Mouse (Mus musculus) midbrain, embryonic 10.5 days (tissue): ENCODE results near the gene Lin7a. TPM values are rescaled to one million over a fixed set of nuclear protein-coding genes. Genes with fewer than 3 reads are reported as not detected.

Experiments
- DNase-seq: peaks from one replicate; pipeline ENCODE4 v3.0.0-alpha.2; 2017; ENCODE audit warnings: low spot score
- H3K27ac ChIP-seq: fragments of 300-500 bp; sonication (generic); replicated peaks from 2 replicates; pipeline ENCODE4 v1.5.1; 2016; ENCODE audit warnings: mild to moderate bottlenecking
- H3K27me3 ChIP-seq: fragments of 300-500 bp; sonication (generic); 2 replicates; pipeline ENCODE4 v1.6.1; 2016; ENCODE audit warnings: low read depth, mild to moderate bottlenecking; ENCODE audit not compliant: poor library complexity, severe bottlenecking
- H3K36me3 ChIP-seq: fragments of 300-500 bp; sonication (generic); 2 replicates; pipeline ENCODE4 v1.6.1; 2016; ENCODE audit warnings: mild to moderate bottlenecking, moderate library complexity
- H3K4me1 ChIP-seq: fragments of 300-500 bp; sonication (generic); 2 replicates; pipeline ENCODE4 v1.6.1; 2016
- H3K4me3 ChIP-seq: fragments of 300-500 bp; sonication (generic); 2 replicates; pipeline ENCODE4 v1.5.1; 2016; ENCODE audit warnings: mild to moderate bottlenecking, moderate library complexity
- H3K9me3 ChIP-seq: fragments of 300-500 bp; sonication (generic); replicated peaks from 2 replicates; pipeline ENCODE4 v1.6.1; 2016; ENCODE audit warnings: mild to moderate bottlenecking
- WGBS: fragments of 180-500 bp; shearing (Covaris S2); methylation state at CpG from one replicate; pipeline ENCODE4 v1.1.7; 2016; 5-methylcytosine and 5-hydroxymethylcytosine counted together
- polyA plus RNA-seq: library from polyadenylated mRNA; unstranded; fragments of >200 nt; fragmentation: Nextera tagmentation; extraction: Ambion mirVana; gene quantifications from 2 replicates; pipeline ENCODE4 v1.2.1, GENCODE M21; 2016

The Lin7a gene
- polyA plus RNA-seq, 1 experiment from 2014 or later: 3.1 TPM

DNA sequence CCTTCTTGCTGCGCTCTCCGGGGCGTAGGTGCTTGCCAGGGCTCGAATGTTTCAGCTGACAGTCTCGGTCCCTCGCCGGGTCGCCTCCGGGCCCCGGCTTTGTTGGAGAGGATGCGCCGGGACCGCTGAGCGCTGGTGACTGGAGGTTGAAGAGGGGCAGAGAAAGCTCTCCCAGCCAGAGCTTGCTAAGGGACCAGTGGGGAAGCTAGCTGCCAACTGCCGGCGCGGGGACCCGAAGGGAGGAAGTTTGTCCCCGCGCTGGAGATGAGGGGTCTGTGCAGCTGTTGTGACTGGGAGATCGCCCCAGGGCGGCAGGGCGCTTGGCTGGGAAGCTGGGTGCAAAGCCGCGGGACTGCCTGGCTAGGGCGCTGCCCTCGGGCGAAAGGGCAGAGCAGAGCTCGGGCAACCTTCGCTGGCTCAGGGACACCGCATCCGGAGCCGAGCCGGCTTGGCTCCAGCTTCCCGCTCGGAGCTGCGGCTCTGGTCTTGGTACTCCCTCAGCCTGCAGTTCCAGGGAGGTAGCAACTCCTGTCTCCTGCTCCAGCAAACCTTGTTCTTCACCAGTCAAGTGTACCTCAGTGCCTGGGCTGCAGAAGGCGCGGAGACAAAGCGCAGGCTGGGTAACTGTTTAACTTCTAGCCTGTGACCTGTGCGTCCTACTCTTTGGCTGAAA lies 781 bp downstream of the Lin7a start:
- peak overlapping the region; percentile 66 for H3K4me3 ChIP-seq
- under 1% methylated on average over 41 of the region's 41 CpGs for WGBS
- DNase-seq: peak; percentile 70
- H3K9me3 ChIP-seq: no peaks in the 10 kb centered on the region
- peaks cover 47% of the 10 kb centered on the region for H3K27me3 ChIP-seq
- no peaks in the 10 kb centered on the region for H3K36me3 ChIP-seq
- H3K4me1 ChIP-seq: peaks cover 13% of the 10 kb centered on the region
- H3K27ac ChIP-seq: peak overlapping the region; percentile 78

DNA sequence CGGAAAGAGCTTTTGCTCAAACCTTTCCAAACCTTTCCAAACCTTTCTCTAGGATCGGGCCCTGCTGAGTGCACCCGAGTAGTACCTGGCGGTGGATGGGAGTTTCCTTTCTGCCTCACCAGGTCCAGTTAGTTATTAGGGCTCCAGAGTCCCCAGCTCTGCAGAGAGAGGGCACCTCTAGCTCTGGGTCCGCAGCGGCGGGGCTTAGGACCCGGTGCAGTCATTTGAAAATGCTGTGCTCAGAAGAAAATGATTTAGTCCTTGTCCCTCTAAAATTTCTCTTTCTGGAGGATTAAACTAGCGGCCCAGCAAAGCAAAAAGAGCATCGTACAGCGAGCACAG lies 1.3 kb downstream of the Lin7a start:
- Histone ChIP-seq H3K36me3 (no peaks in the 10 kb centered on the region), H3K4me1 (peaks cover 13% of the 10 kb centered on the region), H3K9me3 (no peaks in the 10 kb centered on the region), H3K27ac (peak overlapping the region; percentile 78), H3K27me3 (peaks cover 47% of the 10 kb centered on the region), H3K4me3 (peak overlapping the region; percentile 66)
- DNase-seq: no peak
- 5% methylated on average over 11 of the region's 11 CpGs for WGBS

DNA sequence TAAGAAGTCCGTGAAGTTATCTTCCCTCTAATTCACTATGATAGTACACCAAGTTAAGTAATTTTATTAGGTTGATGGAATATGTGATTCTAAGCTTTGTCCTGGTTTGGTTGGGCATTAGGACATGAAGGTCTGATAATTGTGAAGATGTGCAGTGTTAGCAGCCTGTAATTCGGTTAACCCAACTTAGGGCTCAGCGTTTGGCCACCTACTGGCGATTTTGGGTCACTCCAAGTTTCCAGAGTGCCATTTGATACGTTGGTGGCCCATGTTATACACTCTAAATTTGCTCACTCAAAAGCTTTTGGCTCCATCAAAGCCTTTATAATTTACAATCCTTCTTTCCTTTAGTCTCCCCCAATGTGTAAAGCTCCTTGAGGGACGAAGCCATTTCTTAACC lies 2.4 kb downstream of the Lin7a start:
- H3K4me3 ChIP-seq: no peak overlapping the region
- DNase-seq: no peak
- no peak overlapping the region for H3K27ac ChIP-seq
- H3K9me3 ChIP-seq: no peaks in the 10 kb centered on the region
- no peaks in the 10 kb centered on the region for H3K36me3 ChIP-seq
- WGBS: 47% methylated on average over 6 of the region's 6 CpGs
- H3K27me3 ChIP-seq: peaks cover 47% of the 10 kb centered on the region
- peaks cover 13% of the 10 kb centered on the region for H3K4me1 ChIP-seq

DNA sequence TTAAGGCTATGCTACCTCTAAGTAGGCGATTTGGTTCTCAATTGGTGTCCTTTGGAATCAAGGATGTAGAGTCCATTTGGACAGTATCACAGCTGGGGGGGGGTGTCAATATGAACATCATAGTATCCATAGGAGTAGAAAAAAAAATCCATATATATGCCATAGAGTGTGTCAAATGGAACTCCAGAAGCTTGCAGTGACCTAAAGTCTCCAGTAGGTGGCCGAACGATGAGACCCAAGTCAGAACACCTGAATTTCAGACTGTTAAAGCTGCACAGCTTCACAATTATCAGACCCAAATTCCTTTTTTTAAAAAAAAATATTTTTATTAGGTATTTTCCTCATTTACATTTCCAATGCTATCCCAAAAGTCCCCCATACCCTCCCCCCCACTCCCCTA lies 3.3 kb downstream of the Lin7a start:
- H3K4me1 ChIP-seq: peaks cover 13% of the 10 kb centered on the region
- peak; percentile 17 for DNase-seq
- H3K27me3 ChIP-seq: peaks cover 43% of the 10 kb centered on the region
- no peak overlapping the region for H3K4me3 ChIP-seq
- WGBS: 65% methylated on average over 3 of the region's 3 CpGs
- no peaks in the 10 kb centered on the region for H3K36me3 ChIP-seq
- no peak overlapping the region for H3K27ac ChIP-seq
- H3K9me3 ChIP-seq: no peaks in the 10 kb centered on the region

DNA sequence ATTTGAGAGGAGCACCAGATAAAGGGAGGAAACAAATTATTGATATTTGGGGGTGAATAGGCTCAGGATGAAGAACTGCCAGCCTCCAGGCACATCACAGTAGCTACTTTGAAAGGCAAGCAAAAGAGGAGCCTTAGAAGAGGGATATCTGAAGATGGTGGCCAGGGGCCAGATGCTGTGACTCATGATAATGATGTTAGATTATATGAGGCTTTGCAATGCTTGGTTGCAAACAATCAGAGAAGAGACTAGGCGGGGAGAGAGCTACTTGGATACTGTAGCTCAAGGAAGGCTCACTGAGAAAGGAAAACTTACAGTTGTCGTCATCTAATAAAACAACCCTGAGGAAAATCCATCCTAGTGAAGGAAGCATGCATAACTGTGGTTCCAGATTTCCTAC lies 5.2 kb downstream of the Lin7a start:
- Histone ChIP-seq H3K4me1 (peaks cover 7% of the 10 kb centered on the region; the same call in 1 of the 2 replicates), H3K36me3 (no peaks in the 10 kb centered on the region), H3K4me3 (no peak overlapping the region), H3K27ac (no peak overlapping the region), H3K27me3 (peaks cover 27% of the 10 kb centered on the region), H3K9me3 (no peaks in the 10 kb centered on the region)
- DNase-seq: no peak
- 90% methylated on average over 2 of the region's 2 CpGs for WGBS

DNA sequence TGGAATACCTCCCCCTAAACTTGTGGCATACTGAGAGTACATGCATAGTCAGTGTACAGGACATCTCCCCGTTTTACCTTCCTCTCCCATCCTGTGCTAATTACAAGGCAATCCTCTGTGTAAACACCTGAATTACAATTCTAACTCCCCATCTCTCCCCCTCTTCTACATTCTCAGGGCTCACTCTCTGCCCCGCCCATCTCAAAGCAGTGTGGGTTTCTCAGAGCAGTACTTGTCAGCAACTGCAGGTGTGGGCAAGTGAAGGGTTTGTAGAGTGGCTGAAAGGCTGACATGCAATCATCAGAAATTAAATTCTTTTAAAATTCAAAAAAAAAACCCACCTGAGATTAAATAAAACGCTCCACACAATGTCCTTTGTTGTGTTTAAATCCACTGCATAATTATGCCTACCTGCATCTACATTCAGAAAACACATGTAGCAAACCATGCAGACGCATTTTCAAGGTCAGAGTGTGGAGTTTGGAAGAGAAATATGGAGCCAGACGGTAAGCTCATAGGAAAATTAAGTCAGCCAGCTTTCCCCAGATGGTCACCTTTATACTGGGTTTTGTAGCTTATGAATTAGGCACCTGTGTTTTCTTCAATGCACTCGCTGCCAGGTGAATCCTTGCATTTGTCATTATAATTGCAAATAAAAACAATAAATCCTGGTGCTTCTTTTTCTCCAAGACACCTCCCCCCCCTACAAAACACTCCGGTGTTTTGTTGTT lies 22.6 kb downstream of the Lin7a start:
- no peaks in the 10 kb centered on the region for H3K27me3 ChIP-seq
- no peak for DNase-seq
- no peaks in the 10 kb centered on the region for H3K36me3 ChIP-seq
- 73% methylated on average over 7 of the region's 7 CpGs for WGBS
- no peak overlapping the region for H3K27ac ChIP-seq
- no peaks in the 10 kb centered on the region for H3K4me1 ChIP-seq
- no peaks in the 10 kb centered on the region for H3K9me3 ChIP-seq
- H3K4me3 ChIP-seq: no peak overlapping the region

DNA sequence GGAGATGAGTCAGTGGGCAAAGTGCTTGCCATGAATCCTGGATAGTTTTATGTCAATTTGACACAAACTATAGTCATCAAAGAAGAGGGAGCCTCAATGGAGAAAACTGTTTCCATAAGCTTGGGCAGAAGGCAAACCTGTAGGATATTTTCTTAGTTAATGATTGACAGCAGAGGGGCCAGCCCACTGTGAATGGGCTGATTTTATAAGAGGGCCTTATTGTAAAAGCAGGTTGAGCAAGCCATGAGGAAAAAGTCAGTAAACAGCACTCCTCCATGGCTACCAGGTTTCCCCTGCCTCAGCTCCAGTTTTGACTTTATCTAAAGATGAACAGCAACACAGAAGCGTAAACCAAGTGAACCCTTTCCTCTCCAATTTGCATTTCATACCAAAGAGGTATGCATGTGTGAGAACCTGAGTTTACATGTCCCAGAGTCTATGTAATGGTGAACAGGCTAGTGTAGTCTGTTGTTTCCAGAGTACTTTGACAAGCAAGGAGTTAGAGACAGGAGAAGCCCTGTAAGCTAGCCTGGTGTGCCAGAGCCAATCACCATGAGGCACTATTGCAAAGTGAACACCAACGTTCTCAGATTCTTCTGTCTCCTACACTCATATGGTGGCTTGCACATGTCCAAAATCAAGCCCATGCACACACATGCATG lies 29.2 kb downstream of the Lin7a start:
- Histone ChIP-seq H3K9me3 (no peaks in the 10 kb centered on the region), H3K27ac (no peak overlapping the region), H3K27me3 (no peaks in the 10 kb centered on the region), H3K4me3 (no peak overlapping the region), H3K36me3 (no peaks in the 10 kb centered on the region), H3K4me1 (no peaks in the 10 kb centered on the region)
- DNase-seq: no peak
- whole genome bisulfite sequencing: 83% methylated on average over 2 of the region's 2 CpGs

DNA sequence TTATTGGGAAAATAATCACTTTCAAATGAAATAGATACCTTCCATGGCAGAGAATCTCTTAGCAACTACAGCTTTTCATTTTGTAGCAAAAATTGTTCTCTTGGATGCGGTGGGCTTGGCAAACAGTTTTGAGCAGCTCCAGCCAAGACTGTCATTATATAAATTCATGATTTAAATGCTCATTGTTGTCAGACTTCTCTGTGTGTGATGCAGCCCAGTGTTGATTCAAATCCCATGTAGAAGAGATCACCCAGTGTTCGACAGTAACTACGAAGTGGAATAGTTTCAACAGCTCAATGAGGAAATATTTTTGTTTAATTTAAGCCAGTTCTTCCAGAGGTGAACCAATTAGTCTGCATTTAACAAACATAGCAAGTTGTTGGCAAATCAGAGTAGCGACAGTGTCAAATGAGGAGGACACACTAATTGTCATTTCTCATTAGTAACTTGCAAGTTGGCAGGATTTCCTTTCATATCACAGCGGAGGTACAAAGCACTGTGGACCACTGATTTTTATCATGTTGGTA lies 39.5 kb downstream of the Lin7a start:
- DNase-seq: no peak
- 89% methylated on average over 5 of the region's 5 CpGs for WGBS
- no peak overlapping the region for H3K27ac ChIP-seq

DNA sequence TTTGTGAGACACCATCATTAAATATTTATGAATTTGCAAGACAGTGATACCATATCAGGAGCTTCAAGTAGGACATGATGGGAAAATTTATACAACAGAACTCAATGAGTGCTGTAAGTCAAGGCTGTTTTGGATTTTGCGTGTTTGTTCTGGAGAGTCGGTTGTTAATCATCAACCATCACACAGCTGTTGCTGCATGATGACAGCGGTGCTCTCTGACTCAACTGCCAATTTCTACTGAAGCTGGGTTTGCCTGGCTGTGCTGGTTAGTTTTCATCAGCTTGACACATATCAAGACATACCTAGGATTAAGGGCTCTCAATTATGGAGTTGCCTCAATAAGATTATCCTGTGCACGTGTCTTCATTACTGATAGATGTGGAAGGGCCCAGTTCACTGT lies 41.1 kb downstream of the Lin7a start:
- H3K9me3 ChIP-seq: no peaks in the 10 kb centered on the region
- H3K4me1 ChIP-seq: no peaks in the 10 kb centered on the region
- H3K36me3 ChIP-seq: no peaks in the 10 kb centered on the region
- WGBS: 97% methylated on average over 4 of the region's 4 CpGs
- no peak overlapping the region for H3K27ac ChIP-seq
- DNase-seq: no peak
- no peak overlapping the region for H3K4me3 ChIP-seq
- H3K27me3 ChIP-seq: no peaks in the 10 kb centered on the region

More for the DNA sequence above, 39.5 kb downstream of the Lin7a start:
- Histone ChIP-seq H3K27me3 (no peaks in the 10 kb centered on the region), H3K4me3 (no peak overlapping the region), H3K9me3 (no peaks in the 10 kb centered on the region), H3K36me3 (no peaks in the 10 kb centered on the region), H3K4me1 (no peaks in the 10 kb centered on the region)

DNA sequence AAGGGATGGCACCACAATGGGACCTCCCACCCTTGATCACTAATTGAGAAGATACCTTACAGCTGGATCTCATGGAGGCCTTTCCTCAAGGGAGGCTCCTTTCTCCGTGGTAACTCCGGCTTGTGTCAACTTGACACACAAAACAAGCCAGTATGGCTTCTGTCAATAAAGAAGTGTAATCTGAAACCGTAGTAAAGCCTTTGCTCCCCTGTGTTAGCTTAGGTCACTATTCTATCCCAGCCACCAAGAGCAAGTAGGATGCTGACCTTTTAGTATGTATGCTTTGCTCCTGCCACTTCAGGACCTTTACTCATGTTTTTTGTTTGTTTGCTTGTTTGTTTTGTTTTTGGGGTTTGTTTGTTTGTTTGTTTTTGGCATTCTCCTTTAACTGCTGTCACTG lies 41.9 kb downstream of the Lin7a start:
- no peak for DNase-seq
- Histone ChIP-seq H3K9me3 (no peaks in the 10 kb centered on the region), H3K4me1 (no peaks in the 10 kb centered on the region), H3K36me3 (no peaks in the 10 kb centered on the region), H3K4me3 (no peak overlapping the region), H3K27ac (no peak overlapping the region), H3K27me3 (no peaks in the 10 kb centered on the region)
- 48% methylated on average over 3 of the region's 3 CpGs for WGBS

DNA sequence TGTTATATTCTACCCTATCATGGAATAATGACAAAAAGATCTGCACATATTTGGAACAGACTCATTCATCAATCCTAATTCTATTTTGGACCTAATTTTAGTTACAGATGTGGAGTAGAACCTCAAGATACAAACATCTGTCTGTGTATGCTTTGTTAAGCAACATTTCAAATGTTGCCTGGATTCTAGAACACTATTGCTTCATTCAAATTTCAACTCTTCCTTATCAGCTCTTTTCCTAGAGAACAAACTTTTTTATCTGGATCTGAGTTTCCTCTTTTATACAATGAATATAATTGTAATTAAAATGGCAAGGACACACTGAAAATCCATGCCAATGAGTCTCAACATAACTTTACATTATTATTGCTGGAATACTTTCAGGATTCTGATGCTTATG lies 43.8 kb downstream of the Lin7a start:
- DNase-seq: no peak
- H3K9me3 ChIP-seq: no peaks in the 10 kb centered on the region
- H3K27ac ChIP-seq: no peak overlapping the region
- H3K36me3 ChIP-seq: no peaks in the 10 kb centered on the region
- no peaks in the 10 kb centered on the region for H3K4me1 ChIP-seq
- no peaks in the 10 kb centered on the region for H3K27me3 ChIP-seq
- H3K4me3 ChIP-seq: no peak overlapping the region

DNA sequence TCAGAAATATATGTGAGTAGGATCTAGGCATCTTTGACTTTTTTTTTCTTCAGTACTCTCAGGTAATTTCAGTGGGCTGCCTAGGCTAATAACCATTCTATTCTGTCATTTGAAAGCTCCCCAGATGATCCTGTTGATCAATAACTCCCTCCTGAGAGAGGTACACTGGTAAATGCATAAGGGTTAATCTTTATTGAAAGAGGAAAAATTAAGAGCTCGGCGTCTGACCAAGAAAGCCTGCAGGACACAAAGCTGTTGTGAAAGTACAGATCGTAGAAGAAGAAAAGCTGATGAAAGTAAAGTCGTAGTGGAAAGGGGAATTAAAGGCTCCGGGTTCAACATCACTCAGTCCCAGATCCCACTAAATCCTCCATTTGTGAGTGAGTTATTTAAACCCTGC lies 44.2 kb downstream of the Lin7a start:
- Histone ChIP-seq H3K4me3 (no peak overlapping the region), H3K27me3 (no peaks in the 10 kb centered on the region), H3K9me3 (no peaks in the 10 kb centered on the region), H3K36me3 (no peaks in the 10 kb centered on the region), H3K4me1 (no peaks in the 10 kb centered on the region), H3K27ac (no peak overlapping the region)
- WGBS: 63% methylated on average over 5 of the region's 5 CpGs
- no peak for DNase-seq

DNA sequence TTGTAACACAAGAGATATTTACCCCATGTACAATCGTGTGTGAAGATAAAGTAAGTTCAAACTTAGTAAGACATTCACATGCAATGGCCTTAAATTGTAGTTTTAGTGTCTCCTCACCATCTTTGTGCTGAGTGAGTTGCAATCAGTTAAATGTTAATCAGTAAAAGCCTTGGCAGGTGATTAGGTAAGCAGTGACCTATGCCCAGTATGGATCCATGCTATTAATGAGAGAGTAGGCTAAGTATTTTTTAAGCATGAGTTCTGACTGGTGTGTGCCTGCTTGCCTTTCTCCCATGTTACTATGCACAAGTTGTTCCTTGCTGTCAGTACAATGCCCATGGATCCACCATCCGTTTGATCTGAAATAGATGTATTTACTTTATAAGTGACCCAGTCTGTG lies 44.6 kb downstream of the Lin7a start:
- H3K9me3 ChIP-seq: no peaks in the 10 kb centered on the region
- WGBS: 78% methylated on average over 2 of the region's 2 CpGs
- H3K27ac ChIP-seq: no peak overlapping the region
- no peaks in the 10 kb centered on the region for H3K27me3 ChIP-seq
- no peak for DNase-seq
- no peak overlapping the region for H3K4me3 ChIP-seq
- no peaks in the 10 kb centered on the region for H3K4me1 ChIP-seq
- no peaks in the 10 kb centered on the region for H3K36me3 ChIP-seq
